In the genomic region with DNA sequence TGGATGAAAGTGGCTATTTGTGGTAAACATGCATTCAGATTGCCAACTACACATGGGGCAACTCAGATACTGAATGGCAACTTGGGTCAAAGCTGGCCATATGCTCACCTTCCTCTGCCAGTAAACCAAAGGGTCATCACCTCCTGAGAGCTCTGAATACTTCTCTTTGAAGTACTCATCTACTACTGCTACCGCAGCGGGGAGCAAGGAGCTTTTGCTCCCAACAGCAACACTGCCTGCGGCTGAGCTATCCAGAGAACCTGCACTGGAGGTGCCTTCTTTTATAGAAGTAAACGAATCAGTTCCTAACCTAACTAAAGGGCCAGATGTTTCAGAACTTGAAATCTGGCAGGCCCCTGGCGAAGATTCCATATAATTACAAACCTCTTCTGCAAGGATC, we compare ENCODE assay signal across 16 mouse cellular contexts. TPM values are rescaled to one million over a fixed set of nuclear protein-coding genes. Genes with fewer than 3 reads are reported as not detected.
DNase-seq lines count a peak whose midpoint lies in the region; ATAC-seq and TF ChIP-seq lines count a peak whose summit lies in the region.
"Had no signal": no experiment of that assay in that cellular context is flagged by ENCODE, and none has a peak within 500 bp of the region (broad histone marks: within the 10 kb centered on the region; RNA-seq: fewer than 3 reads in every experiment).

No protein-coding gene starts in this region.

- no peak overlapping the region for H3K4me3 ChIP-seq in heart, adult 2 months
- H3K4me3 ChIP-seq in limb, embryonic 12.5 days (replicated peaks): no peak overlapping the region
- H3K4me3 ChIP-seq in limb, embryonic 10.5 days: no peak overlapping the region
- 0 out of 2 replicates have a peak overlapping the region, but pooled peaks have one; percentile 0 for H3K4me3 ChIP-seq in E14TG2a.4 (replicated peaks; ENCODE audit: low read length)
- H3K4me3 ChIP-seq in limb, embryonic 13.5 days: peak overlapping the region; percentile 5; the same call in 1 of the 2 replicates
- H3K4me3 ChIP-seq: erythroblast, embryonic 14.5 days; intestine, embryonic 15.5 days; liver, embryonic 13.5 days had no signal

- no peaks in the 10 kb centered on the region for H3K9me3 ChIP-seq in limb, embryonic 12.5 days
- H3K9me3 ChIP-seq in limb, embryonic 10.5 days (replicated peaks): no peaks in the 10 kb centered on the region
- H3K9me3 ChIP-seq in E14TG2a.4 (ENCODE audit: low read length): no peaks in the 10 kb centered on the region
- H3K9me3 ChIP-seq in limb, embryonic 13.5 days: no peaks in the 10 kb centered on the region
- H3K9me3 ChIP-seq: G1E; intestine, embryonic 15.5 days; liver, embryonic 13.5 days had no signal

- no peak for TF ChIP-seq CTCF in heart, adult 2 months (IDR thresholded peaks at IDR 0.05)
- TF ChIP-seq CTCF in E14TG2a.4 (conservative IDR thresholded peaks at IDR 0.05; ENCODE audit: low read length): no peak

- DNase-seq in heart, adult 11 months: peak; percentile 84
- no peak for DNase-seq in heart, adult 2 months
- no peak for DNase-seq in limb, embryonic 10.5 days (ENCODE audit: low spot score)
- DNase-seq in thymus, postnatal 4 days: no peak
- DNase-seq: adrenal gland, postnatal 36 days; B cell, adult 2 months; gastrocnemius, postnatal 14 days; liver, embryonic 13.5 days; right cerebral cortex, adult 18-20 months had no signal

- no peaks in the 10 kb centered on the region for H3K27me3 ChIP-seq in heart, adult 2 months (ENCODE audit: control insufficient read depth, insufficient read depth, low read length)
- no peaks in the 10 kb centered on the region for H3K27me3 ChIP-seq in limb, embryonic 12.5 days
- no peaks in the 10 kb centered on the region for H3K27me3 ChIP-seq in limb, embryonic 10.5 days (ENCODE audit: low read depth, poor library complexity, severe bottlenecking)
- no peaks in the 10 kb centered on the region for H3K27me3 ChIP-seq in E14TG2a.4 (ENCODE audit: insufficient read depth, low read length)
- no peaks in the 10 kb centered on the region for H3K27me3 ChIP-seq in limb, embryonic 13.5 days
- H3K27me3 ChIP-seq: intestine, embryonic 15.5 days; liver, embryonic 13.5 days had no signal

- H3K27ac ChIP-seq in heart, adult 2 months: no peak overlapping the region
- no peak overlapping the region for H3K27ac ChIP-seq in limb, embryonic 12.5 days
- no peak overlapping the region for H3K27ac ChIP-seq in limb, embryonic 10.5 days
- no peak overlapping the region for H3K27ac ChIP-seq in limb, embryonic 13.5 days
- H3K27ac ChIP-seq: intestine, embryonic 15.5 days; liver, embryonic 13.5 days had no signal

- no peak overlapping the region for H3K9ac ChIP-seq in heart, adult 2 months (ENCODE audit: low read depth, low read length)
- 0 out of 2 replicates have a peak overlapping the region, but pooled peaks have one; percentile 12 for H3K9ac ChIP-seq in limb, embryonic 12.5 days (replicated peaks)
- 0 out of 2 replicates have a peak overlapping the region, but pooled peaks have one; percentile 9 for H3K9ac ChIP-seq in limb, embryonic 13.5 days
- H3K9ac ChIP-seq: intestine, embryonic 15.5 days; liver, embryonic 13.5 days had no signal

- 55% methylated on average over 5 of the region's 5 CpGs for WGBS in heart, adult 2 months
- 29% methylated on average over 5 of the region's 5 CpGs for WGBS in limb, embryonic 12.5 days
- 29% methylated on average over 5 of the region's 5 CpGs for WGBS in limb, embryonic 10.5 days
- 24% methylated on average over 5 of the region's 5 CpGs for WGBS in limb, embryonic 13.5 days

- TF ChIP-seq POLR2A in heart, adult 2 months (IDR thresholded peaks at IDR 0.05; ENCODE audit: insufficient read depth, low read depth, low read length): no peak

- H3K79me2 ChIP-seq in heart, adult 2 months (replicated peaks; ENCODE audit: control insufficient read depth, insufficient read depth, low read length): peaks cover 15% of the 10 kb centered on the region

- intact Hi-C loops in heart, adult 2 months (cut with DNase I): no loop called here

- TF ChIP-seq EP300 in heart, adult 2 months (IDR thresholded peaks at IDR 0.05; ENCODE audit: insufficient read depth, low read depth, low read length): no peak

- ATAC-seq in limb, embryonic 12.5 days (ENCODE audit: insufficient number of reproducible peaks, insufficient read depth, low FRiP score, low TSS enrichment, low read depth): no peak
- no peak for ATAC-seq in limb, embryonic 13.5 days (ENCODE audit: low FRiP score, low read depth)
- ATAC-seq in erythroblast, adult 5-6 weeks (replicated peaks; ENCODE audit: low FRiP score, poor library complexity, severe bottlenecking): no peak
- ATAC-seq: intestine, embryonic 15.5 days had no signal

- H3K4me2 ChIP-seq in limb, embryonic 12.5 days: peak overlapping the region; percentile 22; the same call in 1 of the 2 replicates
- peak overlapping the region; percentile 94 for H3K4me2 ChIP-seq in limb, embryonic 13.5 days (replicated peaks)
- H3K4me2 ChIP-seq: intestine, embryonic 15.5 days; liver, embryonic 13.5 days had no signal

- peaks cover 19% of the 10 kb centered on the region for H3K4me1 ChIP-seq in heart, adult 2 months (ENCODE audit: control insufficient read depth, insufficient read depth, low read length)
- H3K4me1 ChIP-seq in limb, embryonic 12.5 days (replicated peaks): peaks cover 40% of the 10 kb centered on the region
- H3K4me1 ChIP-seq in limb, embryonic 10.5 days: peaks cover 32% of the 10 kb centered on the region
- peaks cover 72% of the 10 kb centered on the region for H3K4me1 ChIP-seq in E14TG2a.4 (replicated peaks; ENCODE audit: low read depth, low read length)
- H3K4me1 ChIP-seq in limb, embryonic 13.5 days: peaks cover 42% of the 10 kb centered on the region

- H3K36me3 ChIP-seq in heart, adult 2 months (ENCODE audit: control insufficient read depth, insufficient read depth, low read length): peaks cover 58% of the 10 kb centered on the region
- peaks cover 43% of the 10 kb centered on the region for H3K36me3 ChIP-seq in limb, embryonic 12.5 days
- H3K36me3 ChIP-seq in limb, embryonic 10.5 days: peaks cover 68% of the 10 kb centered on the region
- H3K36me3 ChIP-seq in E14TG2a.4 (ENCODE audit: insufficient read depth, low read length): peaks cover 78% of the 10 kb centered on the region
- H3K36me3 ChIP-seq in limb, embryonic 13.5 days: peaks cover 38% of the 10 kb centered on the region
- H3K36me3 ChIP-seq: intestine, embryonic 15.5 days had no signal

RNA-seq across cellular contexts. Expression of a gene that starts 3.9 kb away (rescaled TPM):
- 1 to 10 TPM; 3.2 to 3.3 TPM for total RNA-seq in heart, adult 2 months (2021)
- 2.3 and 5.5 TPM in 2 replicates for polyA plus RNA-seq in heart, adult 2 months (2012; rRNA removed)
- polyA plus RNA-seq in limb, embryonic 12.5 days (2016; fragmentation: Nextera tagmentation; extraction: Ambion mirVana): not detected in 2 replicates
- polyA plus RNA-seq in limb, embryonic 10.5 days (2016; fragmentation: Nextera tagmentation; extraction: Ambion mirVana): not detected in 2 replicates
- not detected in 2 replicates for polyA plus RNA-seq in limb, embryonic 13.5 days (2015; fragmentation: Nextera tagmentation; extraction: Ambion mirVana)
- 5.2 TPM in 1 of 2 replicates, not detected in the other for total RNA-seq in erythroblast, adult 5-6 weeks (2015; ENCODE audit: low replicate concordance)
- total RNA-seq in erythroblast, adult 5-6 weeks (2017; ENCODE audit: low replicate concordance): 12.8 and 27.2 TPM in 2 replicates
- polyA plus RNA-seq: erythroblast, embryonic 14.5 days; G1E; intestine, embryonic 15.5 days; liver, embryonic 13.5 days had no signal

RNA-seq across cellular contexts. Expression of a gene that starts 4.3 kb away (rescaled TPM):
- total RNA-seq in heart, adult 2 months (2021): 10 to 100 TPM; 14.5 to 15.0 TPM
- polyA plus RNA-seq in heart, adult 2 months (2012; rRNA removed): 2.5 and 6.2 TPM in 2 replicates
- polyA plus RNA-seq in limb, embryonic 12.5 days (2016; fragmentation: Nextera tagmentation; extraction: Ambion mirVana): 7.9 and 8.1 TPM in 2 replicates
- 5.0 and 6.2 TPM in 2 replicates for polyA plus RNA-seq in limb, embryonic 10.5 days (2016; fragmentation: Nextera tagmentation; extraction: Ambion mirVana)
- 6.3 and 7.3 TPM in 2 replicates for polyA plus RNA-seq in limb, embryonic 13.5 days (2015; fragmentation: Nextera tagmentation; extraction: Ambion mirVana)
- 17.6 and 22.9 TPM in 2 replicates for total RNA-seq in erythroblast, adult 5-6 weeks (2015; ENCODE audit: low replicate concordance)
- total RNA-seq in erythroblast, adult 5-6 weeks (2017; ENCODE audit: low replicate concordance): 5.5 and 16.6 TPM in 2 replicates

RNA-seq across cellular contexts. Expression of a gene that starts 33.1 kb away (rescaled TPM):
- under 1 TPM; 0.36 to 0.73 TPM for total RNA-seq in heart, adult 2 months (2021)
- polyA plus RNA-seq in heart, adult 2 months (2012; rRNA removed): 0.45 and 0.47 TPM in 2 replicates
- polyA plus RNA-seq in limb, embryonic 12.5 days (2016; fragmentation: Nextera tagmentation; extraction: Ambion mirVana): 1.1 and 1.3 TPM in 2 replicates
- polyA plus RNA-seq in limb, embryonic 10.5 days (2016; fragmentation: Nextera tagmentation; extraction: Ambion mirVana): 0.62 and 0.75 TPM in 2 replicates
- 0.79 and 1.1 TPM in 2 replicates for polyA plus RNA-seq in limb, embryonic 13.5 days (2015; fragmentation: Nextera tagmentation; extraction: Ambion mirVana)
- total RNA-seq in erythroblast, adult 5-6 weeks (2015; ENCODE audit: low replicate concordance): 1.3 TPM in 1 of 2 replicates, not detected in the other
- total RNA-seq in erythroblast, adult 5-6 weeks (2017; ENCODE audit: low replicate concordance): 1.7 and 2.0 TPM in 2 replicates
- polyA plus RNA-seq: G1E had no signal

RNA-seq across cellular contexts. Expression of a gene that starts 46.7 kb away (rescaled TPM):
- total RNA-seq in heart, adult 2 months (2021): 10 to 100 TPM; 65.6 to 70.2 TPM
- polyA plus RNA-seq in heart, adult 2 months (2012; rRNA removed): 28.0 and 67.6 TPM in 2 replicates
- 840 and 861 TPM in 2 replicates for polyA plus RNA-seq in limb, embryonic 12.5 days (2016; fragmentation: Nextera tagmentation; extraction: Ambion mirVana)
- polyA plus RNA-seq in limb, embryonic 10.5 days (2016; fragmentation: Nextera tagmentation; extraction: Ambion mirVana): 928 and 985 TPM in 2 replicates
- polyA plus RNA-seq in limb, embryonic 13.5 days (2015; fragmentation: Nextera tagmentation; extraction: Ambion mirVana): 732 and 754 TPM in 2 replicates
- 74.4 and 111 TPM in 2 replicates for total RNA-seq in erythroblast, adult 5-6 weeks (2015; ENCODE audit: low replicate concordance)
- 55.4 and 158 TPM in 2 replicates for total RNA-seq in erythroblast, adult 5-6 weeks (2017; ENCODE audit: low replicate concordance)

Comparison
In these comparisons a context has a peak if more than half of its experiments do, and no peak if none do; other contexts are left out.
1. H3K4me3 ChIP-seq: peak in E14TG2a.4 (single experiment) and limb, embryonic 13.5 days (single experiment); none in heart, adult 2 months (single experiment), limb, embryonic 12.5 days (single experiment) and limb, embryonic 10.5 days (single experiment).